Mouse (Mus musculus) G1E (cell line): ENCODE results near the gene Pde8b.

Experiments used
- CTCF ChIP-seq: IDR thresholded peaks from 2 replicates; pipeline ENCODE4 v1.5.1; 2012; ENCODE audit warnings: low read depth, low read length, inconsistent platforms, mixed read lengths
- GATA1 ChIP-seq: IDR thresholded peaks from 2 replicates; pipeline ENCODE4 v1.6.1; 2012; ENCODE audit warnings: borderline replicate concordance, low read length, inconsistent platforms, mixed read lengths
- GATA2 ChIP-seq: IDR thresholded peaks from 2 replicates; pipeline ENCODE4 v1.6.1; 2012; ENCODE audit warnings: low read depth, low read length, inconsistent platforms, borderline replicate concordance
- POLR2AphosphoS5 ChIP-seq: IDR thresholded peaks from 2 replicates; pipeline ENCODE4 v1.6.1; 2012; ENCODE audit warnings: low read depth, low read length, inconsistent platforms; ENCODE audit not compliant: insufficient replicate concordance
- TAL1 ChIP-seq: conservative IDR thresholded peaks from 2 replicates; pipeline ENCODE4 v1.6.1; 2012; ENCODE audit warnings: low read depth, low read length, inconsistent platforms, mixed read lengths

GRCm38 (mm10) chr13:95260391-95260790, 10.3 kb upstream of the Pde8b start:
- TF ChIP-seq CTCF, result no peak
- no peak for TF ChIP-seq GATA2
- TF ChIP-seq GATA1, result no peak
- no peak for TF ChIP-seq TAL1
- no peak for TF ChIP-seq POLR2AphosphoS5
